Mouse (Mus musculus) heart, embryonic 16.5 days (tissue): Measurements from ENCODE around the gene Morn3. TPM values are rescaled to one million over a fixed set of nuclear protein-coding genes. Genes with fewer than 3 reads are reported as not detected.

ENCODE experiments used
- ATAC-seq: fragments of 200-750 bp; cut with Nextera tagmentation; replicated peaks from 2 replicates; pipeline ENCODE4 v1.8.0; 2017; ENCODE audit warnings: moderate number of reproducible peaks; ENCODE audit not compliant: insufficient read depth, low FRiP score; ENCODE audit errors: extremely low read depth
- H3K27ac ChIP-seq: fragments of 300-500 bp; sonication (generic); 2 replicates; pipeline ENCODE4 v1.5.1; 2014; ENCODE audit warnings: mild to moderate bottlenecking, low read length, control low read depth, moderate library complexity
- H3K27me3 ChIP-seq: fragments of 300-500 bp; sonication (generic); 2 replicates; pipeline ENCODE4 v1.6.1; 2014; ENCODE audit warnings: low read length, mixed read lengths; ENCODE audit not compliant: control insufficient read depth, insufficient read depth
- H3K36me3 ChIP-seq: fragments of 300-500 bp; sonication (generic); 2 replicates; pipeline ENCODE4 v1.6.1; 2014; ENCODE audit not compliant: control insufficient read depth, insufficient read depth
- H3K4me1 ChIP-seq: fragments of 300-500 bp; sonication (generic); 2 replicates; pipeline ENCODE4 v1.6.1; 2014; ENCODE audit warnings: low read length, mixed read lengths; ENCODE audit not compliant: control insufficient read depth, insufficient read depth
- H3K4me2 ChIP-seq: fragments of 300-500 bp; sonication (generic); 2 replicates; pipeline ENCODE4 v1.6.1; 2014; ENCODE audit warnings: low read depth, mild to moderate bottlenecking, control low read depth, low read length
- H3K4me3 ChIP-seq: fragments of 300-500 bp; sonication (generic); 2 replicates; pipeline ENCODE4 v1.5.1; 2014; ENCODE audit warnings: mild to moderate bottlenecking, control low read depth, low read length
- H3K9ac ChIP-seq: fragments of 300-500 bp; sonication (generic); 2 replicates; pipeline ENCODE4 v1.6.1; 2014; ENCODE audit warnings: low read length, control low read depth
- H3K9me3 ChIP-seq: fragments of 300-500 bp; sonication (generic); replicated peaks from 2 replicates; pipeline ENCODE4 v1.6.1; 2016; ENCODE audit warnings: low read length; ENCODE audit not compliant: control insufficient read depth
- whole genome bisulfite sequencing: fragments of 180-500 bp; shearing (Covaris S2); extraction: QIAGEN DNeasy Blood & Tissue Kit; methylation state at CpG from one replicate; pipeline ENCODE4 v1.1.7; 2014; 5-methylcytosine and 5-hydroxymethylcytosine counted together
- polyA plus RNA-seq: library from polyadenylated mRNA; unstranded; fragments of >200 nt; fragmentation: Nextera tagmentation; extraction: Ambion mirVana; gene quantifications from 2 replicates; pipeline ENCODE4 v1.2.1, GENCODE M21; 2015

Morn3 gene
- polyA plus RNA-seq, 1 experiment from 2014 or later, result 1.5 TPM

DNA sequence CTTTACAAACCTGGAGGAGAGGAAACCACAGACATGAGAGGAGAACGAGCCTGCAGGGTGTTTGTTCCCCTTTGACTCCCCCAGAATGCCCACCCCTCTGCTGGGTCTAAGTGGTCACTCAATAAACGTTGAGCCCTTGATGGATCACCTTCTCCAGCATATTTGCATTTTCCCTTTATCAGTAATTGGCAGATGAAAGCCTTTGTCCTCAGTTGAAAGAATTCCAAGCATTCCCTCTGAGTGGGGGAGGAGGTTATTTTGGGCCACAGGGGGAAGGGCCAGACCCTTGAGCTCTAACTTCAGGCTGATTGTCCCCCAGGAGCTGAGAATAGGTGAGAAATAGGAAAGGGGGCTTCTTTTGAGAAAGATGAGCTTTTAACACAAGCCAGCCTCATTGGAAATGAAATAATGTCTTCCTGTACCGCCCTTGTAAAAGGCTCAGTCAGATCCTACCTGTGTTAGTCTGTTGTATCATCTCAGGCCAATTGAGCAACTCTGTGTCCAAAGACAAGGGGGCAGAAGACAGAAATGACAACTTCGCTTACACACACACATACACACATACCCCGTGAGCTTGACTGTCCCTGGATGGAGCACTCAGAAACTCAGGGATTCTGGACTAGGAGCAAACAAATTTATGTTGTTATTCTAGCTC, 55.3 kb downstream of the Morn3 start:
- Histone ChIP-seq H3K9ac (peak overlapping the region; percentile 87), H3K36me3 (no peaks in the 10 kb centered on the region), H3K9me3 (no peaks in the 10 kb centered on the region), H3K4me3 (peak overlapping the region; percentile 72), H3K27me3 (no peaks in the 10 kb centered on the region), H3K4me1 (peaks cover 31% of the 10 kb centered on the region), H3K4me2 (peak overlapping the region; percentile 96), H3K27ac (peak overlapping the region; percentile 44)
- 25% methylated on average over 5 of the region's 5 CpGs for WGBS
- ATAC-seq, result no peak

DNA sequence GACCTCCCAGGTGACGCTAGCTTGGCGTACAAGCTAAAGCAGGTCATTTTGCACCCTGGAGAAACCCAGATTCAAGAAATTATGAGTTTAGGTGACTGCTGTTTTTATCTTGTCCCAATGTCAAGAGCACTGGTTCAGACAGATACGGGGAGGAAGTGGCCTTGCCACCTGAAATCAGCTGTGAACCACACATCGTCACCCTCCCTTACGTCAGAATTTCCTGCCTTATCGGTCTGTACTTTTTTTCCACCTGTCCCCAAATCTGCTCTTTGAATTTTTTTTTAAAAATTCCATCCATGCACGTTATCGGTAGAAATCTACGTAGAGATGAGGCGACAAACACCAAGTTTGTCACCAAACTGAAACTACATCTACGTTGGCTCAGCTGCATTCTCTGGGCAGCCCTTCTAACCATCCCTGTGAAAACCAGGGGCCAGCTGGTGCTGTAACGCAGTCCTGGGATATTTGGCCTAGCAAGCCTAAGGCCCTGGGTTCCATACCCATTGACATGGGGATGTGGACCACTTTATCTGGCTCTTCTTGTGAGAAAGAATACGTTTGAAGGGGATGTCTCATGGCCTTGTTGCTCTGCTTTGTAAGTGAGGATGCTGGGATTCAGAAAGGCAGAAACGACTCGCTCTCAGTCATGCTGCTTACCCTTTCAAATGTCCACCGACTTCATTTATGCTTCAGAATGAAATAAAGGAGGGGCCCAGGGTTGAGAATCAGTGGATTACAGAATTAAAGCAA, 56.2 kb downstream of the Morn3 start:
- H3K4me3 ChIP-seq, result peak overlapping the region; percentile 72
- no peaks in the 10 kb centered on the region for H3K27me3 ChIP-seq
- H3K27ac ChIP-seq, result peak overlapping the region; percentile 89
- no peak for ATAC-seq
- no peaks in the 10 kb centered on the region for H3K9me3 ChIP-seq
- peak overlapping the region; percentile 87 for H3K9ac ChIP-seq
- H3K36me3 ChIP-seq, result no peaks in the 10 kb centered on the region
- peak overlapping the region; percentile 96 for H3K4me2 ChIP-seq
- H3K4me1 ChIP-seq, result peaks cover 36% of the 10 kb centered on the region
- WGBS, result 17% methylated on average over 16 of the region's 16 CpGs

DNA sequence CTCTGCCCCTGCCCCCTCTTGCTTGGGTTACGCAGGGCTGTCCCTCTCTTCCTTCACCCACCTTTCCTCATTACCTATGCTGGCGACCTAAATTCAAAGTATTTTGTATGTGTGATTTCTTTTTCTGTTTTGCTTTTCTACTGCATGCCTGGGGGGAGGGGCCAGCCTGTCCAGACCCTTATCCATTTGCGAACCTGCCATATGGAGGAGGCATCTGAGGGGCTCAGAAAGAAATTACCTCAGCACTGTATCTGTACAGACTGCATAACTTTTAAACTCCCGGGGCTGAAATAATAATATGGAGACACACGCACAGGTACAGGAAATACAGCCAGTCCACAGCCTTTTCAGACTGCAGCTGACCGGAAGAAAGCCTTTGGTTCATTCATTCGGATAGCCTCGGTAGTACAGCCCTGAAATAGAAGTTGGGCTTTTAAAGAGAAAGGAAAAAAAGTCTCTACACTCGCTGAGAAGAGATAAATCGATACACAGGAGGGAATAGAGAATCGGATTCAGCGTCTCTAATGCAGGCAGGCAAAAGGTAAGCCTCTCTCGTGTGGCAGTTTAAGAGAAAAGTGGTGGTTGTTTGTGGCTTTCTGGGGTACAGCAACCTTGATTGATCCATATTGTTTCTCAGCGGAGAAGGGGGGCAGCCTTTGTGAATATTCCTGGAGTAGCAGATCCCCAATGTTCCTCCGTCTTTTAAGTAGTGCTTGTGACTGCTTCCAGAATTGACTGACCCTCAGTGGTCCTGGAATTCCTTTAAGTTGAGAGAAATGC, 57.1 kb downstream of the Morn3 start, which contains the start of gene Kdm2b:
Gene Kdm2b, minus strand, starts transcription at position 273 of the 780 bp plus-strand sequence.
- 6% methylated on average over 15 of the region's 15 CpGs for WGBS
- no peaks in the 10 kb centered on the region for H3K9me3 ChIP-seq
- H3K4me1 ChIP-seq, result peaks cover 34% of the 10 kb centered on the region
- 0 out of 2 replicates have a peak, but pooled peaks have one; percentile 7 for ATAC-seq
- no peaks in the 10 kb centered on the region for H3K27me3 ChIP-seq
- H3K9ac ChIP-seq, result peak within 1 kb of the TSS; percentile 87
- peak within 1 kb of the TSS; percentile 89 for H3K27ac ChIP-seq
- no peaks in the 10 kb centered on the region for H3K36me3 ChIP-seq
- peak within 1 kb of the TSS; percentile 96 for H3K4me2 ChIP-seq
- H3K4me3 ChIP-seq, result peak within 1 kb of the TSS; percentile 72

DNA sequence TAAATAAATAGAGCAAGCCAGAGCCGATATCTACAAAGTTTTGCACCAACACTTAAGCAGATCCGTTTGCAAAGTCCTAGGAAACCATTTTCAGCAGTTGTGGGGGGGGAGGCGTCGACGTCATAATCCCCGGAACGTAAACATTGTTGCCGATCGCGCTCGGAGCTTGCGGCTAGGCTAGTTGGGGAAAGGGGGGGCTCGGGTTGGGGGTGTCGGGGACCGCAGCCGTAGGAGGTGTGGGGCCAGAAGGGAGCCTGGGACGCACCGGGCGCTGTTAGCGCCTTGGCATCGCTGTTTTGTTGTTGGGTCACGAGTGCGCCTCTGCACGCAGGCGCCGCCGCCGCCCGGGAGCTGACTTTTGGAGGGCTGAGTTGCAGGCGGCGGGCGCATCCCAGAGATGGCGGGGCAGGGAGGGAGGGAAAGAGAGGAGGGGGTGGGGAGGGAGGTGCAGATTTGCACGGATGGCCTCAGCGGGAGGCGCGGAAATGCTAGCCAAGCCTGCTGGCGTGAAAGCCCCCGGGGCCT, 57.8 kb downstream of the Morn3 start:
- Histone ChIP-seq H3K9ac (peak overlapping the region; percentile 87), H3K4me1 (peaks cover 32% of the 10 kb centered on the region), H3K4me3 (peak overlapping the region; percentile 72), H3K27ac (peak overlapping the region; percentile 89), H3K4me2 (peak overlapping the region; percentile 96), H3K27me3 (no peaks in the 10 kb centered on the region), H3K9me3 (no peaks in the 10 kb centered on the region), H3K36me3 (no peaks in the 10 kb centered on the region)
- ATAC-seq, result peak; percentile 66
- WGBS, result 0% methylated on average over 32 of the region's 39 CpGs

DNA sequence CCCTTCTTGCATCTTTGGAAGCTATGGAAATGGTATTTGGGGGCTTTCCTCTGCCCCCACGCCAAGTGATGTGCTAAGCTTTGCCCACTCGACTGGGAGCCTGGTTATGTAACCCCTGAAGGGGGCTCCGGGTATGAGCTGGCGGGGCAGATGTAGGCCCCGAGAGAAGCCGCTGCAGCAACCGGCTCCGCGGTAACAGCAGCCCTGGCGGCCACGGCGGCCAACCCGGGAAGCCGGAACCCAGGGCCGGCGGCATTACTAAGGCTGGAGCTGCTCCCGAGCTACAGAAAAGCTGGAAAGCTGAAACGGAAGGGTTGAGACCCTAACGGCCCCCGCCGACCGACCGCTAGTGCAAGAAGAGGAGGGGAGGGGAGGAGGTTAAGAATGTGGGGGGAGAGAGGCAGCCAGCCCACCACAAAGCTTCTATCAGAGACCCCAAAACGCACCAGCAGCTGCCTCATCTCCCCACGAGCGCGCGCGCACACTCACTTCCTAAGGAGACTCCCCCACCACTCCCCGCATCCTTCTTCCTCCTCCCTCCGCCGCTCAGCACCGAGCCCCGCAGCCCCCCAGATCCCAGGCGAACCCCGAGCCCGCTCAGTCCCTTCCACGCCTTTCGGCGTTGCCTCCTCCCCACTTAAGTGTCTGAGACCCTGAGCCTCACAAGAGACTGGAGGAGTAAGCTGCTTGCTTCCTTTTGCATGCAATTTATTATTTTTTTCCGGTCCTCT, 58.6 kb downstream of the Morn3 start:
- Histone ChIP-seq H3K9ac (peak overlapping the region; percentile 87), H3K36me3 (no peaks in the 10 kb centered on the region), H3K9me3 (no peaks in the 10 kb centered on the region), H3K4me3 (peak overlapping the region; percentile 72), H3K4me1 (peaks cover 32% of the 10 kb centered on the region), H3K4me2 (peak overlapping the region; percentile 96), H3K27ac (peak overlapping the region; percentile 89), H3K27me3 (no peaks in the 10 kb centered on the region)
- under 1% methylated on average over 40 of the region's 41 CpGs for WGBS
- ATAC-seq, result no peak

DNA sequence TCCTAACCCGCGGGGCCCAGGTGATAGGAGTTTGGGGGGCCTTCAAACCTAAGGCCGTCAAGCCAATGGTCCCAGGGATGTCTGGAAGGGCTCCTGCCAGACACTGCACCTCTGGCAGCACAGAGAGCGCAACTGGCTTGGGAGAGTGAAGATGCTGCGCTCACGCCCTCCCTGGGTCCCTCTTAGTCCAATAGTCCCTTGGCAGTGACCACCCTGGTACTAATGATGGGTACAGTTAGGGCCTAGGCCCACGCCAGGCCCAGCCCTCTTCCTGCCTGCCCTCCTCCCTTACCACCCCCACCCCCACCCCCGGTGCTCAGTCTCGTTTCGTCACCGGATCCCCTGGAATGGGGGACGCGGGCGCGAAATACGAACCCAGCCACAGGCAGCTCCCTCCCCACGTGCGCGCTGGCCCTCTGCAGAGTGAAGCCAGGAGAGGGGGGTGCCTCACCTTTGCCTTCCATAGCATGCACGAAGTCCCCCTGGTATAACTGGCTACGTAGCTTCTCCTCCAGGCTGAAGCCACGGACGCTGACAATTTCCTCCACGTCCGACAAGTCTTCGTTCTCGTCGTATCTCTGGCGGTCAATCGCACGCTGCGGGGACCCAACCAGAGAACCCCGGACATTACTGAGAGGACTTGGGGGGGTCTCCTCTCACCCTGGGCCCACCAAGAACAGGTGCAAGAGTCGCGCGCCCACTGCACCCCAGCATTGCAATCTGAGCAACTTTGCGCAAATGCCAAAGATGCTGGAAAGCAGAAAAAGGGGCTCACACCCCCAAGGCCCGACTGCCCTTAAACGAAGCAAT, 59.4 kb downstream of the Morn3 start:
- H3K4me1 ChIP-seq, result peaks cover 32% of the 10 kb centered on the region
- 9% methylated on average over 39 of the region's 39 CpGs for WGBS
- peak overlapping the region; percentile 96 for H3K4me2 ChIP-seq
- H3K9ac ChIP-seq, result peak overlapping the region; percentile 87
- H3K27me3 ChIP-seq, result no peaks in the 10 kb centered on the region
- peak overlapping the region; percentile 89 for H3K27ac ChIP-seq
- H3K36me3 ChIP-seq, result no peaks in the 10 kb centered on the region
- H3K9me3 ChIP-seq, result no peaks in the 10 kb centered on the region
- peak overlapping the region; percentile 72 for H3K4me3 ChIP-seq
- ATAC-seq, result 0 out of 2 replicates have a peak, but pooled peaks have one; percentile 24

DNA sequence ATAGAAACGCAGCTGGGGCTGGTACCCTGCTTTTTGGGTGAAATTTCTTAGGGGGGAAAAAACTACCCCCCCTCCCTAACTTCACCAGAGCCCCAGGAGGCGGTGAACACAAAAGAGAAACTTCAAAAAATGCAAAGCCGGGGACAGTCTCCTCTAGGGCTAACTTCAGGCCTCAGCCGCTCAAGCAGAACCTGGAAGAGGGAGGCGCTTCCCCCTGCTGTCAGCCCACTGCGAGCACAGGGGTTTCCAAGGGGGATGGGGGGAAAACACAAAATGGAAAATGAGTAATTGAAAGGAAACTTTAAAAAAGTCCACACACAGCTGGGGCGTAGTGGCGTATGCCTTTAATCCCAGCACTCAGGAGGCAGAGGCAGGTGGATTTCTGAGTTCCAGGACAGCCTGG, 60.7 kb downstream of the Morn3 start:
- 65% methylated on average over 8 of the region's 8 CpGs for WGBS
- no peaks in the 10 kb centered on the region for H3K9me3 ChIP-seq
- H3K4me2 ChIP-seq, result no peak overlapping the region
- no peaks in the 10 kb centered on the region for H3K36me3 ChIP-seq
- H3K4me3 ChIP-seq, result no peak overlapping the region
- no peak for ATAC-seq
- H3K4me1 ChIP-seq, result peaks cover 24% of the 10 kb centered on the region
- no peak overlapping the region for H3K27ac ChIP-seq
- H3K27me3 ChIP-seq, result no peaks in the 10 kb centered on the region
- H3K9ac ChIP-seq, result no peak overlapping the region
